Mouse (Mus musculus): ENCODE data around the gene Ski. TPM values are rescaled to one million over a fixed set of nuclear protein-coding genes. Genes with fewer than 3 reads are reported as not detected.

Ski gene
- polyA plus RNA-seq, 1 experiment from 2014 or later, result 10.0 TPM

DNA sequence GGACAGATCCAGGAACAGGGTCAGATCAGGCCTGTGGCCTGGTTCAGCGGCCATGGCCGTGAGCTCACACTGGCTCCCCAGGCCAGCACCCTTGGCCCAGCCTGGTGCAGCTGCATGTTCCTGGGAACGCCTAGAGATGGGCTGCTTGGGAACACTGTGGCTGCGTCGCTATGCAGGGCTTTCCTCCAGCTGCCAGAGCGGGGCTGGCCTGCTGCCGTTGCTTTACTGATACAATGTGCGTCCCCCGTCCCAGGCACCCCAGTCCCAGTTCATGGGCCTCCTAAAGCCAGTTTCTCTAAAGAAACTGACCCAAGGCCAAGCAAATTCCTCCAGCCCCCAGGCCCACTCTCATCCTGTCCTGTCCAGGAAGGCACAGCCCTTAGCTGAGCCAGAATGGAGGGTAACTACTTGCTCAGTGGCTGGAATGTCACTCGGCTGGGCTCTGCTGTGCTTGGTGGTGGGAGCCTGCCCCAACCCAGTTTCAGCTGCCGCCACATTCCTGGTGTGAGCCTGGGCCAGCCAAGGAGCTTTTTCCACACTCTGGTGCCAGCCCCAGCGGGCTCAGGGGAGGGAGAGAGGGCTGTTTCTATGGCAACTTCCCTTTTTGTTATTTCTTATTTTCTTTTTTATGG is 78.4 kb downstream of the Ski start:
- H3K27me3 ChIP-seq (replicated peaks), result no peaks in the 10 kb centered on the region
- no peaks in the 10 kb centered on the region for H3K36me3 ChIP-seq
- ATAC-seq (ENCODE audit: low FRiP score), result peak; percentile 75
- peak overlapping the region; percentile 86 for H3K27ac ChIP-seq (replicated peaks)
- no peaks in the 10 kb centered on the region for H3K9me3 ChIP-seq (replicated peaks)
- WGBS, result 21% methylated on average over 12 of the region's 12 CpGs
- H3K9ac ChIP-seq (replicated peaks), result no peak overlapping the region
- peaks cover 43% of the 10 kb centered on the region for H3K4me1 ChIP-seq
- H3K4me2 ChIP-seq, result peak overlapping the region; percentile 9; the same call in 1 of the 2 replicates
- H3K4me3 ChIP-seq (replicated peaks), result no peak overlapping the region

DNA sequence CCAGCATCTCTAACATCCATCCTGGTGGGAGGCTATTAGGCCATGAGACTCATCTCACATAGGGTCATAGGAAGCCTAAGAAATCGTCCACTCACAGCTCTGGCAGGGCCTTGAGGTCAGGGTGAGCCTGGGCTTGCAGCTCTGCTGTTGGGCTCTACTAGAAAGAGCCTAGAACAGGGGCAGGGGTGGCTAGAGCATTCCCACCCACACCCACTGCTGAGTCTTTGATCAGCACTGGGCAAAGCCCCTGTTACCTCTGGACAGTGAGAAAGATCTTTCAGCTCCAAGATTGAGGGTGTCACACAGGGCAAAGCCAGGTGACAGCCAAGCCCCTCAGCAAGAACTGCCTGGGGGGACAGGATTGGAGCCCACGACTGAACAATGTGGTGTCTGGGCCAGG is 79.0 kb downstream of the Ski start:
- H3K4me1 ChIP-seq, result peaks cover 43% of the 10 kb centered on the region
- H3K27me3 ChIP-seq (replicated peaks), result no peaks in the 10 kb centered on the region
- ATAC-seq (ENCODE audit: low FRiP score), result no peak
- H3K36me3 ChIP-seq, result no peaks in the 10 kb centered on the region
- WGBS, result 54% methylated on average over 2 of the region's 2 CpGs
- H3K9me3 ChIP-seq (replicated peaks), result no peaks in the 10 kb centered on the region
- peak overlapping the region; percentile 86 for H3K27ac ChIP-seq (replicated peaks)
- H3K4me3 ChIP-seq (replicated peaks), result no peak overlapping the region
- no peak overlapping the region for H3K9ac ChIP-seq (replicated peaks)
- H3K4me2 ChIP-seq, result no peak overlapping the region

DNA sequence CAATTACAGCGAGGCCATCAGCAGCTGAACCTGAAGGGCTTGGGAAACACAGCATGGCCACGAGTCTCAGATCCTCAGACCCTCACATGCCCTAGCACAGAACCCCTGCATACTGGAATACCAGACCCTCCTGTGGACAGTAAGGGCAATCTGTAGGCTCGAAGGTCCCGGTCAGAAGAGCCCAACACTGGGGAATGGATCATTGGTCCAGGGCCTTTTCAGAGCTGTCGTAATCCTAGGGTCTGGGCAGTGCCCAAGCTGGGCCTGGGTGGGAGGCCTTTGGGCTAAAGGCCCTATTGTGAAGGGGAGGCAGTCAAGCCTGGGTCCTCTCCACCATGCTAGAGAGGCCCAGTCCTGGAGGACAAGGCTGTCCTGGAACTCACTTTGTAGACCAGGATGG is 79.6 kb downstream of the Ski start:
- no peaks in the 10 kb centered on the region for H3K27me3 ChIP-seq (replicated peaks)
- no peaks in the 10 kb centered on the region for H3K36me3 ChIP-seq
- H3K27ac ChIP-seq (replicated peaks), result no peak overlapping the region
- peaks cover 43% of the 10 kb centered on the region for H3K4me1 ChIP-seq
- WGBS, result 95% methylated on average over 5 of the region's 5 CpGs
- H3K9ac ChIP-seq (replicated peaks), result no peak overlapping the region
- H3K9me3 ChIP-seq (replicated peaks), result no peaks in the 10 kb centered on the region
- H3K4me2 ChIP-seq, result no peak overlapping the region
- no peak overlapping the region for H3K4me3 ChIP-seq (replicated peaks)
- ATAC-seq (ENCODE audit: low FRiP score), result no peak

DNA sequence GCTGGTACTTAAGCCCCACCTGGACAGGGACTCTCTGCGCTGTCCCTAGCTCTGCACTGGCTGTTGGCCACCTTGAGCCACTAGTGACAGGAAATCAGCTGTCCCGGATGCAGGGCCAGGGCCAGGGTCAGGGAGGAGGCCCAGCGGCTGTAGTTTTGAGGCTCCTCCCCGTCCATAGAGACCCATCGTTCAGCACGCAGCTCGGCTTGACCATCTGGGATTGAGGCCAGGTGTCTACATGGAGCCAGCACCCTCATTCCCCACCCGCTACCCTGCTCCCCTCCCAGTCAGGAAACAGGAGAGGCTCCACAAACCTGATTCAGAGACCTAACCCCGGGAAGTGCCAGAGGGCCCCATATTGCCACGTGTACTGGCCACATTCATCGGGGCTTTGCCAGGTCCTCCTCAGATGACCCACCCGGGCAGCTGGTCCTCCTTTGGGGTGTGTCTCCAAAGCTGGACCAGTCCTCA is 81.6 kb downstream of the Ski start:
- H3K27me3 ChIP-seq (replicated peaks), result no peaks in the 10 kb centered on the region
- no peak overlapping the region for H3K4me3 ChIP-seq (replicated peaks)
- peaks cover 39% of the 10 kb centered on the region for H3K4me1 ChIP-seq
- no peaks in the 10 kb centered on the region for H3K36me3 ChIP-seq
- H3K4me2 ChIP-seq, result no peak overlapping the region
- no peak overlapping the region for H3K27ac ChIP-seq (replicated peaks)
- no peaks in the 10 kb centered on the region for H3K9me3 ChIP-seq (replicated peaks)
- no peak for ATAC-seq (ENCODE audit: low FRiP score)
- WGBS, result 69% methylated on average over 12 of the region's 12 CpGs
- H3K9ac ChIP-seq (replicated peaks), result no peak overlapping the region

DNA sequence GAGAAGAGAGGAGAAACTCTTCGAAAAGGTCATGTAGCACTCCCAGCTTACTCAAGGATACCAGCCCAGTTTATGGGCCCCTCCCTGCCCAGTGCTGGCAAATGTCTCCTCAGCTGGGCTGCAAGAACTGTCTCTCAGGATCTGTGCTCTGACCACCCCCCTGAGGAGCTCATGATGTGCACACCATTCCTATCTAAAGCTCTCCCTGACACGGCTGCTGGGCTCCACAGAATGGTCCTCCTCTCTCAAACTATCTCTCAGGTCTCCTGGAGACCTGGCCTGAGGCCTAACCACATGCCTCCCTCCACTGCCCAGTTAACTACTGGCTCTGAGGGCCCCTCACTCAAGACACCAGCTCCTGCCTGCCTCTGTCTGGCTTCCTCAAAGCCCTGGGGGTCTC is 82.2 kb downstream of the Ski start:
- Histone ChIP-seq H3K36me3 (no peaks in the 10 kb centered on the region), H3K9ac (replicated peaks) (no peak overlapping the region), H3K9me3 (replicated peaks) (no peaks in the 10 kb centered on the region), H3K27ac (replicated peaks) (no peak overlapping the region; the same call in 1 of the 2 replicates), H3K4me1 (peaks cover 36% of the 10 kb centered on the region), H3K4me3 (replicated peaks) (no peak overlapping the region), H3K4me2 (no peak overlapping the region), H3K27me3 (replicated peaks) (no peaks in the 10 kb centered on the region)
- 68% methylated on average over 2 of the region's 2 CpGs for WGBS
- ATAC-seq (ENCODE audit: low FRiP score), result no peak

DNA sequence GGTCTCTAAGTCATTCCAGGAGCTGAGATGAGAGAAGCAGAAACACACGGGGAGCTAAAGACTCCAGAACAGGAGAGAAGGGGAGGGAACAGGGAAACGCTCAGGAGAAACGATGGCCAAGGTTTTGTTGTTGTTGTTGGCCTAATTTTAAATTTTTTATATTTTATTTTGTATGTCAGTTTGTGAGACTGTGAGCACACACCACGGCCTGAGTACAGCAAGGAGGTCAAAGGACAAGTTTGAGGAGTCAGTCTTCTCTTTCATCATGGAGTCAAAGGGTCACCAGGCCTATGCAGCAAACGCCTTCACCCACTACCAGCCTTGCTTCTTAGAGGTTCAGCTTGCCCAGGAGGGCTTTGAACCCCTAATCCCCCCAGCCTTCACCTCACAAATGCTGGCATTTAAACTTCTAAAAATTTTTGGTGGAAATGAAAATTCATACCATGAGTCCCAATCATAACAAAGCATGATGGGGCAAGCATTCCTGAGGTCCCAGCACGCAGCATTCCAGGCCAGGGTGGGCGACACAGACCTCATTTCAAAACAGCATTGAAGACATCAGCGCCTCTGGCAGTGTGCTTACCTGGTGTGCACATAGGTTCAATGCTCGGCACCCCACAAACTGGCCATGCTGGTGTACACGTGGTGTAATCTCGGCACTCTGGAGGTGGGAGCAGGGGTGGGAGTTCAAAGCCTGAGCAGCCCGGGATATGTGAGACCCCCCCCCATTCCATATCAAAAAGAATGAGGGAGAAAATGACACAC is 82.9 kb downstream of the Ski start:
- no peak for ATAC-seq (ENCODE audit: low FRiP score)
- no peaks in the 10 kb centered on the region for H3K36me3 ChIP-seq
- no peaks in the 10 kb centered on the region for H3K27me3 ChIP-seq (replicated peaks)
- WGBS, result 88% methylated on average over 12 of the region's 12 CpGs
- no peak overlapping the region for H3K9ac ChIP-seq (replicated peaks)
- H3K4me1 ChIP-seq, result peaks cover 34% of the 10 kb centered on the region
- no peak overlapping the region for H3K4me2 ChIP-seq
- H3K9me3 ChIP-seq (replicated peaks), result no peaks in the 10 kb centered on the region
- H3K4me3 ChIP-seq (replicated peaks), result no peak overlapping the region
- no peak overlapping the region for H3K27ac ChIP-seq (replicated peaks)

DNA sequence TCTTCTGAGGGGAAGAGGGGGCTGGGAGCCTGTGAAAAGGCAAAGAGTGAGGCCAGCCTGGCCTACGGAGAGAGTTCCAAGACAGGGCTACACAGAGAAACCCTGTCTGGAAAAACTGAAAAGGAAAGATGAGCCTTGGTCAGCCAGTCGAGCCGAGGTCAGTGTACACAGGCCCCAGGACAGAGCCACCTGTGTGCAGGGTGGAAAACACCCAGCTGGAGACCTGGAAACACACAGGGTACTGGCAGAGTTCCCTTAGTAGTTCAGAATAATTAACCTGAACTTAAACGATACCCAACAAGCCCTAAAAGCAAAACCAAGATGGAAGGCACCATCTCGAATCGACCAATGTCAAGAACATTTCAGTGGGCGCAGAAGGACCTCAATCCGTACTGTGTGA is 83.9 kb downstream of the Ski start:
- WGBS, result 82% methylated on average over 8 of the region's 8 CpGs
- ATAC-seq (ENCODE audit: low FRiP score), result no peak
- Histone ChIP-seq H3K36me3 (no peaks in the 10 kb centered on the region), H3K9ac (replicated peaks) (no peak overlapping the region), H3K27me3 (replicated peaks) (no peaks in the 10 kb centered on the region), H3K4me1 (peaks cover 31% of the 10 kb centered on the region), H3K4me2 (no peak overlapping the region), H3K27ac (replicated peaks) (no peak overlapping the region), H3K4me3 (replicated peaks) (no peak overlapping the region), H3K9me3 (replicated peaks) (no peaks in the 10 kb centered on the region)

DNA sequence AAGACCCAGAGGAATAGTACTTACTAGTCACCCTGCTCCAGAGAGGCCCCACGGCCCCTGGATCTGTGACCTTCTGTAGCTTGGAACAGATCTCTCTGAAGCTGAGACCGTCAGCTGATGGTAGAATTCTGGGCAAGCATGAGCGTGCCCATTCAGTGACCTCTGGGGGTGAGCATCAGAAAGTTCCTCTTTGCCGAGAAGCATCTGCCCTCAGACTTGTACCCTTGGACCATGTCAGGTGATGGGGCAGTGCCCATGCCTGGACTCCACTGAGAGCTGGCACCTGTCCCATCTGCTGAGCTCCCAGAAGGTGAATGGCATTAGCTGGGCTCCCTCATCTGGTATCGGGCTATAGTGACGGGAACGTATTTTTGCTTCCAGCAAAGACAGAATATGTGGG is 84.5 kb downstream of the Ski start:
- no peak for ATAC-seq (ENCODE audit: low FRiP score)
- WGBS, result 83% methylated on average over 7 of the region's 7 CpGs
- Histone ChIP-seq H3K9me3 (replicated peaks) (no peaks in the 10 kb centered on the region), H3K27me3 (replicated peaks) (no peaks in the 10 kb centered on the region), H3K27ac (replicated peaks) (no peak overlapping the region), H3K4me1 (peaks cover 27% of the 10 kb centered on the region), H3K4me2 (no peak overlapping the region), H3K9ac (replicated peaks) (no peak overlapping the region), H3K36me3 (no peaks in the 10 kb centered on the region), H3K4me3 (replicated peaks) (no peak overlapping the region)

DNA sequence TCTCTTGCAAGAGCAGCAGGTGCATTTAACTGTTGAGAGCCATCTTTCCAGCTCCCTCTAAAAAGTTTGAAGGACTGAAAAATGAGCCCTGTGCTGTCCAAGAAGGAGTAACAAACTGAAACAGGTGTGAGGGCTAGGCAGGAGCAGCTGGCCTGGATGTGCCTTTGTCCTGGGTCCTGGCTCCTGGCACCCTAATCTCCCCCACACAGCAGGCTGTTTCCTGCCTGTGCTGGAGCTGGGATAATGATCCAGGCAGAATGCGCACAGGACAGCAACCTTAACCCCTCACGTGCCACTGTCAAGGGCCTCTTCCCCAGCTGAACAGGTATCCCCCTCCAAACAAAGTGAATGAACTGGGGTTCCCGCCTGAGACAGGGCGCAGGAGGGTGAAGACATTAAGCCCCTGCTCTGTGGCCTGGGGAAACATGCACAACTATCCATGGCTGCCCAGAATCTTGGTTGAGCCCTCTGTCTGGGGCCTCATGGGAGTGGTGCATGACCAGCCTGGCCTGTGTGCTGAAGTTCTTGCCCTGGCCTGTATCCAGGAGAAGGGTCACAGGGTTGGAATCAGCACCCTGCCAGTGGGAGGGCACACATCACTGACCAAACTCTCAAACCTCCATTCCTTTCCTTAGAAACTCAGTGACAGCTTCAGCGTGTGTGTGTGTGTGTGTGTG is 86.3 kb downstream of the Ski start:
- Histone ChIP-seq H3K9ac (replicated peaks) (no peak overlapping the region), H3K27ac (replicated peaks) (no peak overlapping the region), H3K4me1 (peaks cover 25% of the 10 kb centered on the region), H3K36me3 (no peaks in the 10 kb centered on the region), H3K4me2 (no peak overlapping the region), H3K9me3 (replicated peaks) (no peaks in the 10 kb centered on the region), H3K27me3 (replicated peaks) (no peaks in the 10 kb centered on the region), H3K4me3 (replicated peaks) (no peak overlapping the region)
- no peak for ATAC-seq (ENCODE audit: low FRiP score)
- 65% methylated on average over 5 of the region's 5 CpGs for WGBS

DNA sequence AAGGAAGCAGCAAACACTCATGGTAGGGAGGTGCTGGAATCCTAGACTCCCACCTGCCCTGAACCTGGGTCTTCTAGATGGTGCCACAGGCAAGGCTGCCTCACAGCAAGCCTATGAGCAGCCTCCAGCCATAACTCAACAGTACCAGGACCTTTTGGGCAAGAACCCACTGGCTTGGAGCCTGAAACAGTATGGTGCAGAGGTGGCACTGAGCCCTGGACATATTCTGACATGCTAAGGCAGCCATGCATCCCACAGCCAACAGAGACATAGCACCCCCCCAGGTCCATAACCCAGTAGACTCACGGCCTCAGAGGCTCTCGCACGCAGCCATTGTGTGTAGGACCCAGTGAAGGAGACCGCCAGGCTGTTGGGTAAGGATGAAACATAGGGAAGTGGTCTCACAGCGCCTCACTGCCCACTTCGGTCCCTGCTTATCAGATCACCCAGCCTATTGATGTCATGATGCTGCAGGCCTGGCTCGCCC is 87.7 kb downstream of the Ski start:
- no peaks in the 10 kb centered on the region for H3K36me3 ChIP-seq
- no peaks in the 10 kb centered on the region for H3K27me3 ChIP-seq (replicated peaks)
- no peak overlapping the region for H3K4me3 ChIP-seq (replicated peaks)
- ATAC-seq (ENCODE audit: low FRiP score), result no peak
- H3K9me3 ChIP-seq (replicated peaks), result no peaks in the 10 kb centered on the region
- WGBS, result 88% methylated on average over 7 of the region's 7 CpGs
- H3K27ac ChIP-seq (replicated peaks), result no peak overlapping the region
- H3K9ac ChIP-seq (replicated peaks), result no peak overlapping the region
- no peak overlapping the region for H3K4me2 ChIP-seq
- peaks cover 24% of the 10 kb centered on the region for H3K4me1 ChIP-seq

DNA sequence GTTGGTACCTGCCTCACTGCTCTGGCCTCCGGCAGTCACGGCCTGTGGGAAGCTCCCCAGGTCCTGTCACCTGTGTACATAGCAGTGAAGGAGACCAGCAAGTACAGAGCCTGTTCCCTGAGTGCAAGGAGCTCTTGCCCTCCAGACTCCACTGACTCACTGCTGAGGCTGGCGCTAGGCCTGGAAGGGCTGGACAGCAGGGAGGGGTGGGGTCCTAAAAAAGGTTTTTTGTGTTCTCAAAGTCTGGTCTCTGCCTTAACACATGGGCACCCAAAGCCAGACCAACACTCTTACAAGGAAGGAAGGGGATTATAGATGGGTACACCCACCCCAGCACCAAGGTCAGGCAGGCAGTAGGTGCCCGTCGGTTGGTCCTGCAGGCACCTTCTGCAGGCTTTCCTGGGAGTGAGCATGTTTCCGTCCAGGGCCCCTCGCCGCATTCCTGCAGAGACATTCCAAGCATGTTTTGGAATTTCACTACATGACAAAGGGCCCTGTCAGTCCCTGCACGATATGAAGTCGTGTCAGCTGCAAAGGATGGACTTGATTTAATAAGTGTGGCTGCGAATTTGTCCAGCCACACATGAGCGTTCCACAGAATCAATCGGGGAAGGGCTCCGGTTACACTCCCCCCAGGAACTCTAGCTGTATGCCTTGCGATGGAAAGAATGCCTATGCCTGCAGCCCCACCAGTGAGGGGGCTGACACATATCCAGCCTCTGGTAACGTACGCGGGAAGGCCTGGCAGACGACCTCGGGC is 88.6 kb downstream of the Ski start:
- H3K27ac ChIP-seq (replicated peaks), result peak overlapping the region; percentile 23; the same call in 1 of the 2 replicates
- H3K27me3 ChIP-seq (replicated peaks), result no peaks in the 10 kb centered on the region
- H3K4me3 ChIP-seq (replicated peaks), result no peak overlapping the region
- no peak overlapping the region for H3K9ac ChIP-seq (replicated peaks)
- no peaks in the 10 kb centered on the region for H3K36me3 ChIP-seq
- 57% methylated on average over 20 of the region's 20 CpGs for WGBS
- H3K9me3 ChIP-seq (replicated peaks), result no peaks in the 10 kb centered on the region
- ATAC-seq (ENCODE audit: low FRiP score), result no peak
- H3K4me2 ChIP-seq, result no peak overlapping the region
- peaks cover 33% of the 10 kb centered on the region for H3K4me1 ChIP-seq
